Mouse (Mus musculus) T-helper 2 cell (primary cell): Measurements from ENCODE around the gene Tnfaip1.
"Not testable (repeated sequence)": the region's sequence is repeated elsewhere in the genome, so short reads cannot be mapped to it uniquely, and the experiment has no call there.

ENCODE experiments used
- in situ Hi-C: fragments of 300-600 bp; cut with MboI, MseI; formaldehyde crosslinking; loops from one replicate; pipeline ENCODE4 v1.15.1; 2025; ENCODE audit warnings: high pct_unique_total_duplicates

The Tnfaip1 gene

DNA sequence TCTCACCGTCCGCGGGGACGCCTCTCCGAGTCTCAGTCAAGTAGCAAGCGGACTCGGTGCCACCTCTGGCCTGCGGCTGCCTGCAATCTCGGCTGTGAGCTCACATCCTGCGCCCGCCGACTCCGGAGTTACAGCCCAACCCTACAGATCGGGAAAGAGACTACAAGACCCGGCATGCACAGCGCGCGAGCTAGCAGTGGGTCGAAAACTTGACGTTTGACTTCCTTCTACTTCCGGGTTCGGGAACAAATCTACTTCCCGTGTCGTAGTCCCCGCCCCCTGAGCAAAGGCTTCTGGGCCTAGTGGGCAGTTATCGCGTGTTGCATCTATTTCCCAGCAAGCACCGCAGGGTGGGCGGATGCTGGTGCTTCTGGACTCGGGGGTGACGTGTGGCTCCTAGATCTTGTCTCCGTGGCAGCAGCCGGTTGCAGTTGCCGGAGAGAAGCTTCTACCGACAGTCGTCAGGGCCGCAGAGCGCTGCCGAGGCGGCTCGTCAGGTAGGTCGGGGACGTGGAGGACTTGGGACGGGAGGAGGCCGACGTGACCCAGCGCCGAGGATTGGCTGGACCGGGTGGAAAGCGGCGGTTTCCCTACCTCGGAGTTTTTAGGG, at the start of gene Tnfaip1, which contains the start of gene Ift20:
Gene Tnfaip1 (minus strand): TSS at position 253 of the 610 bp plus-strand sequence.
Gene Ift20 (plus strand): TSS at position 282 of the 610 bp plus-strand sequence.
- in situ Hi-C loops, result loop anchor here (10.0 kb wide), 1 partner anchor 609 kb away; the partner anchor contains the start of gene Ksr1

GRCm38 (mm10) chr11:78582848-78583247, 46.7 kb upstream of the Tnfaip1 start:
- in situ Hi-C loops, result loop anchor here (5.0 kb wide), 1 partner anchor 229 kb away; no protein-coding TSS in a partner anchor

DNA sequence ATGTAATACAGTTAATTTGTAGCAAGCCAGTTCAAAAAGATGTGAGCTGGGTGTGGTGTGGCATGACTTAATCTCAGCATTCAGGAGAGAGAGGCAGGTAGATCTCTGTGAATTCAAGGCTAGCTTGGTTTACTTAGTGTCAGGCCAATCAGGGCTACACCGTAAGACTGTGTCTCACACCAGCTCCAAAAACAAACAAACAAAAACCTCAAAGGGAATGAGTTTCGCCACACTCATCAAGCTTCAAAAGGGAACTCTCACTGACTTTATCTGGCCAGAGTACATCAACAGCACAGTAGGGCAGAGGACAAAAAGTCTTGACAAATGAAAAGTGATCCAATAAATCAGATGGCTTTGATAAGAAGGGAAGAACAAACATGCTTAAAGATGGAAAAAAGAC, 38.8 kb upstream of the Tnfaip1 start:
- in situ Hi-C loops, result no loop called here

DNA sequence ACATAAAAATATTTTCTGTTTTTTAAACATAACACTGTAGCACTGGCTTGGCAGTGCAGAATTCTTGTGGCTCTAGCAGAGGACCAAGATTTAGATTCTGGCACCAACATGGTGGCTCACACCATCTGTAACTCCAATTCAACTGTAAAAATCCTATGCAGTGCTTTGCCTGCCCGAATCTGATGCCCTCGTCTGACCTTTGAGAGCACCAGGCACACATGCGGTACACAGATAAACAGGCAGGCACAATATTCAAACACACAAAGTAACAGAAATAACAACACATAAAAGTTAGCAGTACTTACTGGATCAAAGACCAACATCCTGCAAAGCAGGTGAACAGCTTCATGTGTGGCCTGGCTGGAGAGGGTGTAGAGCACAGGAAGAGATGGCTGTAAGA, 38.4 kb upstream of the Tnfaip1 start:
- in situ Hi-C loops, result no loop called here

- in situ Hi-C loops, result not testable (repeated sequence)
These were observed 37.9 kb upstream of the Tnfaip1 start for GRCm38 (mm10) chr11:78574031-78574430.

- in situ Hi-C loops, result no loop called here
These were observed 35.7 kb upstream of the Tnfaip1 start for GRCm38 (mm10) chr11:78571854-78572253.

DNA sequence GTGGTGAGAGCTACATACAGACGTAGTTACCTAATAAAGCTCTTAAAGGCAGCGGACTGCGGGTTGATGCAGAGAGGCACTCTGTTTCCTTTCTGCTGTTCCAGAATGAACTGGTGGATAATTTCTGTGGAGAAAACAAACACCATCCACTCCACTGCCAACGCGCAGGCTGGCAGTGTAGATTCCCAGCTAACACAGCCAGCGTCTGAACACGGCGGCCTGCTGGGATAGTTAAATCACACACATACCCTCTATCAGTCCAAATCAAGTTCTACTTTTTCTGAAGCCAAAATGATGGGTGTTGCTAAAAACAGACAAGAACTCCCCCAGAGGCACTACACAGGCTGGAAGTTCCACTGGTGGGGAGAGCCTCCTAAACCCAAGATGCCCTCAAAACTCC, 35.3 kb upstream of the Tnfaip1 start:
- in situ Hi-C loops, result no loop called here

- in situ Hi-C loops, result no loop called here
These were observed 33.7 kb upstream of the Tnfaip1 start for GRCm38 (mm10) chr11:78569806-78570205.

GRCm38 (mm10) chr11:78568827-78569226, 32.7 kb upstream of the Tnfaip1 start:
- in situ Hi-C loops, result no loop called here

- in situ Hi-C loops, result no loop called here
These were observed 31.5 kb upstream of the Tnfaip1 start for GRCm38 (mm10) chr11:78567614-78568013.

GRCm38 (mm10) chr11:78566775-78567174, 30.6 kb upstream of the Tnfaip1 start:
- in situ Hi-C loops, result no loop called here

GRCm38 (mm10) chr11:78560447-78560846, 24.3 kb upstream of the Tnfaip1 start:
- in situ Hi-C loops, result no loop called here

- in situ Hi-C loops, result no loop called here
These were observed 21.1 kb upstream of the Tnfaip1 start for GRCm38 (mm10) chr11:78557241-78557640.

GRCm38 (mm10) chr11:78556070-78556469, 19.9 kb upstream of the Tnfaip1 start:
- in situ Hi-C loops, result no loop called here

GRCm38 (mm10) chr11:78555623-78556022, 19.5 kb upstream of the Tnfaip1 start:
- in situ Hi-C loops, result no loop called here

- in situ Hi-C loops, result no loop called here
These were observed 14.9 kb upstream of the Tnfaip1 start for GRCm38 (mm10) chr11:78551059-78551398.

DNA sequence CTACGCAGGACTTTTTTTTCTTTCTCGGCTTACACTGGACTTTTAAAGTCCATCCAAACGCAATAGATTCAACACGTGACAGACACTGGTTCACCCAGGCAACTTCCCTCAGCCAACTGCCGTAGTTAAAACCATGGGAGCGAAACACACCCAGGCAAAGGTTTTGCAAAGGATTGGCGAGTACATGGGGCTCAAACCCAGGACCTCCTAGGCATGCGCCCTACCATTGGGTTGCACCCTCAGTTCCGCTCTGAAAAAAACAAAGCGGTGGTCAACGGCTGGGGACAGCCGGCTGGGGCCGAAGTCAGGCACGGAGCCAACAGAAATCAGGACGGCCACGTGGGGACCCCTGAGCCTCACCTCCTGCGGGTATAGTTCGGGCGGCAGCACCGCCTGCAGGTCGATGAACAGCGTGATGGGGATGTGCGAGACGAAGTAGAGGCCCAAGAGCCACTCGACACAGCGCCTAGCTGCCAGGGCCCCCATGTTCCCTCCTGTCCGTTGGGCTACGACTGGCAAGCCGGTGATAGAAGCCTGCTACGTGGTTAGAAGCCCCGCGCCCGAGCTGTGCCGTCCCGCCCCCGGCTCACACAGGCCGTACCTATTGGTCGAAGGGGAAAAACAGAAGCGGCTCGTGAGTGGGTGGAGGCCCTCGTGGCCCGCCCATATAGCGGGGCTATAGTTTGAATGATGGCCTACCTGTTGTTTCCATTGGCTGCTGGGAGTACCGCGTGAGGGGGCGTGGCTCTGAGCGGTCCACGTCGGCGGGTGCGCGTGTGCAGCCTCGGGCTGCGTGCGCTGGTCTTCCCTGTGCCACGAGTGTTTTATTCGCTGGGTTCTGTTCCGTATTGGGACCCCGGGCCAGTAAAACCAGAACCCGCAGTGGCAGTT, 14.3 kb upstream of the Tnfaip1 start, which contains the start of gene Tmem97:
Gene Tmem97 (minus strand): TSS at position 610 of the 891 bp plus-strand sequence.
- in situ Hi-C loops, result no loop called here

DNA sequence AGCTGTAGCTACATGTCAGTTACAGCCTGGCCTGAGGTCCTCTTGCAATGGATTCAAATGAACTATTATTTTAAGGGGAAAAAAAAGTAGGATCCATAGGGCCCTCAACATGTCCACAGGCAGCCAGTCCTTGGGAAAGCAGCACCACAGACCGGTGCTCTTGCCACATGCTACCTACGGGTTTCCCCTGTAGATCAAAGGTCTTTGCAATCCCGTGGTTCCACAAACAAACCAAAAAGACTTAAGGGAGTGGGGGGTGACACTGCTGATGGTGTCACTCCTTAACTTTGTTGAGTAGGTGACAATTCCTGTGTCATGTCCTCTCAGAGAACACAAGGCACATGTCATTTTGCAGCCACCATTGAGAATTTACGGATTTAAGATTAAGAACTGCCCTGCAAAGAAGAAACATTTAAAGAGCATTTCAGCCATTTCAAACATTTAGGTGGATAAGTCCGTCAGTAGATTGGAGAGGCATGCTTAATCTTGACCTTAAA, 13.4 kb upstream of the Tnfaip1 start:
- in situ Hi-C loops, result no loop called here

DNA sequence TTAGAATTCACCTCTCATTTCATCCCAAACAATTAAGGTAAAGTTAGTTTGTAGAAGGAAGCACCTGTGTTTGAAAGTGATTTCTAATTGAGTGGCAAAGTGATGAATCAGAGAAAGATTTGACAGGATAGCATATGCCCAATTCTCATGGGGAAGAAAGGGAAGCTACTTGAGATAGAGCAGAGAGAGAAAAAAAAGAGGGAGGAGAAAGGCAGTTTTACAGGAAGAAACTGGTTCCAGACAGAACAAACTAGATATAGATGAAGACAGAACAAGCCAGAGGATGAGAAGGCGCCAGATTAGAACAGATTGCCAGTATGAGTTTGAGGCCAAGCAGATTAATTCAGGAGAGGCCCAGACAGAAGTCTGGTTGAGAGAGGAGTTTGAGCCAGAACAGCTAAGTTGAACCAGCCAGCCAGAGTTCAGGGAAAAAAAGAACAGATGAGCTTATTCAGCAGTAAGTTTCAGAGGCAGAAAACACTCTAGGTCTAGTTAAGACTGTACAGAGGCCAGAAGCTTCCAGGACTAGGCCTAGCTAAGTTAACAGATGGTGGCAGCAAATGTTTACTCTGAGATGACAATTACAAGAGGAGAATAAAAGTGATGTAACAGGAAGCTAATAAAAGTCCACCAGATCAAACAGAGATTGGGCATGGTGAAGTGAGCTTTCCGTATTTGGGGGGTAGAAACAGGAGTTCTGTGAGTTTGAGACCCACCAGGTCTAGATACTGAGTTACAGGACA, 11.8 kb upstream of the Tnfaip1 start:
- in situ Hi-C loops, result no loop called here

GRCm38 (mm10) chr11:78545181-78545580, 9.0 kb upstream of the Tnfaip1 start:
- in situ Hi-C loops, result no loop called here

- in situ Hi-C loops, result no loop called here
These were observed 8.4 kb upstream of the Tnfaip1 start for GRCm38 (mm10) chr11:78544449-78545111.
